Mouse (Mus musculus) CH12.LX (cell line): Measurements from ENCODE around the gene Hoxd3.

Source experiments
- GABPA ChIP-seq: IDR thresholded peaks from 2 replicates; pipeline ENCODE4 v1.6.1; 2012; ENCODE audit warnings: low read depth, low read length, improper control_type of control experiment, inconsistent platforms; ENCODE audit not compliant: insufficient replicate concordance
- MAZ ChIP-seq: IDR thresholded peaks from 2 replicates; pipeline ENCODE4 v1.6.1; 2012; ENCODE audit warnings: low read depth, mild to moderate bottlenecking, inconsistent platforms, low read length, improper control_type of control experiment, moderate library complexity

- TF ChIP-seq MAZ (no peak), GABPA (no peak)
These were observed 22.0 kb upstream of the Hoxd3 start for GRCm38 (mm10) chr2:74689574-74690337.
